Mouse (Mus musculus): ENCODE measurements around the gene 4921536K21Rik. TPM values are rescaled to one million over a fixed set of nuclear protein-coding genes. Genes with fewer than 3 reads are reported as not detected.

The 4921536K21Rik gene
- 0.01 and 0.02 TPM in 2 replicates for polyA plus RNA-seq (2012; rRNA removed)

GRCm38 (mm10) chr11:3894406-3895281 is at the start of gene 4921536K21Rik, which contains the start of gene Dusp18:
4921536K21Rik (minus strand) TSS chr11:3895098.
Dusp18 (plus strand) TSS chr11:3895240.

GRCm38 (mm10) chr11:3931511-3932211 is 36.8 kb upstream of the 4921536K21Rik start, which contains the start of gene Tcn2:
Tcn2 (minus strand) TSS chr11:3932159.

GRCm38 (mm10) chr11:3914109-3914840 is 19.4 kb upstream of the 4921536K21Rik start, which contains the start of gene Slc35e4:
Slc35e4 (minus strand) TSS chr11:3914664.

GRCm38 (mm10) chr11:3863454-3864112 is 31.3 kb downstream of the 4921536K21Rik start, which contains the start of gene Osbp2:
Osbp2 (minus strand) TSS chr11:3863903.

Other genes starting within 250 kb of the 4921536K21Rik start
- gene Morc2a, start 245.9 kb downstream of the 4921536K21Rik start, polyA plus RNA-seq (2012; rRNA removed): 5.4 and 6.4 TPM in 2 replicates
- 0.01 and 0.03 TPM in 2 replicates for gene Osbp2, start 31.2 kb downstream of the 4921536K21Rik start, polyA plus RNA-seq (2012; rRNA removed)
- gene Dusp18, start 142 bp upstream of the 4921536K21Rik start, polyA plus RNA-seq (2012; rRNA removed): 0.13 and 0.14 TPM in 2 replicates
- 0.34 and 0.35 TPM in 2 replicates for gene Slc35e4, start 19.6 kb upstream of the 4921536K21Rik start, polyA plus RNA-seq (2012; rRNA removed)
- gene Tcn2, start 37.1 kb upstream of the 4921536K21Rik start, polyA plus RNA-seq (2012; rRNA removed): 54.0 and 56.8 TPM in 2 replicates
- gene Pes1, start 68.9 kb upstream of the 4921536K21Rik start, polyA plus RNA-seq (2012; rRNA removed): 29.9 and 30.8 TPM in 2 replicates
- gene 4930556J24Rik, start 81.7 kb upstream of the 4921536K21Rik start, polyA plus RNA-seq (2012; rRNA removed): not detected in 2 replicates
- gene Gal3st1, start 88.5 kb upstream of the 4921536K21Rik start, polyA plus RNA-seq (2012; rRNA removed): 5.6 and 7.7 TPM in 2 replicates
- gene Sec14l4, start 136.4 kb upstream of the 4921536K21Rik start, polyA plus RNA-seq (2012; rRNA removed): 9.2 and 11.1 TPM in 2 replicates
- not detected in 2 replicates for gene Sec14l3, start 169.7 kb upstream of the 4921536K21Rik start, polyA plus RNA-seq (2012; rRNA removed)
- 13.4 and 13.6 TPM in 2 replicates for gene Mtfp1, start 200.3 kb upstream of the 4921536K21Rik start, polyA plus RNA-seq (2012; rRNA removed)
- gene Sec14l2, start 228.3 kb upstream of the 4921536K21Rik start, polyA plus RNA-seq (2012; rRNA removed): 42.8 and 52.5 TPM in 2 replicates
- 6.7 and 6.8 TPM in 2 replicates for gene Rnf215, start 240.1 kb upstream of the 4921536K21Rik start, polyA plus RNA-seq (2012; rRNA removed)

All from liver, embryonic 18 days (tissue).